ENCODE assay signal across 27 mouse cellular contexts in genomic region chr5:16357709-16358108, GRCm38 (mm10).
"Had no signal": no experiment of that assay in that cellular context is flagged by ENCODE, and none has a peak within 500 bp of the region (broad histone marks: within the 10 kb centered on the region; RNA-seq: fewer than 3 reads in every experiment).

No protein-coding gene starts in this region.

- H3K36me3 ChIP-seq: embryonic facial prominence, embryonic 10.5 days; embryonic facial prominence, embryonic 15.5 days; forebrain, embryonic 10.5 days had no signal

- H3K9ac ChIP-seq: embryonic facial prominence, embryonic 12.5 days; embryonic facial prominence, embryonic 13.5 days; embryonic facial prominence, embryonic 15.5 days; forebrain, embryonic 12.5 days; forebrain, embryonic 13.5 days; forebrain, embryonic 15.5 days; forebrain, postnatal 0 days had no signal

- H3K27me3 ChIP-seq: embryonic facial prominence, embryonic 12.5 days; embryonic facial prominence, embryonic 13.5 days; embryonic facial prominence, embryonic 15.5 days; forebrain, embryonic 12.5 days; forebrain, embryonic 13.5 days; forebrain, embryonic 15.5 days had no signal

- H3K4me3 ChIP-seq: embryonic facial prominence, embryonic 10.5 days; embryonic facial prominence, embryonic 12.5 days; embryonic facial prominence, embryonic 13.5 days; embryonic facial prominence, embryonic 15.5 days; erythroblast, embryonic 14.5 days; forebrain, embryonic 10.5 days; forebrain, embryonic 12.5 days; forebrain, embryonic 13.5 days; forebrain, embryonic 15.5 days; gastrocnemius, adult 2 months; heart, adult 2 months had no signal

- H3K9me3 ChIP-seq: embryonic facial prominence, embryonic 10.5 days; embryonic facial prominence, embryonic 12.5 days; embryonic facial prominence, embryonic 13.5 days; embryonic facial prominence, embryonic 15.5 days; forebrain, embryonic 10.5 days; forebrain, embryonic 12.5 days; forebrain, embryonic 13.5 days; forebrain, embryonic 15.5 days had no signal

- DNase-seq: cerebellum, adult 9-10 months; cerebellum, adult 9-11 months; cerebellum, postnatal 10 days; cerebellum, postnatal 14 days; cerebellum, postnatal 25 days; cerebellum, postnatal 36 days; embryo, embryonic 11 days; forebrain, postnatal 0 days; gastrocnemius, adult 2 months; gastrocnemius, postnatal 10 days; gastrocnemius, postnatal 14 days; gastrocnemius, postnatal 25 days; gastrocnemius, postnatal 36 days; heart, adult 11 months; heart, adult 18-20 months; heart, adult 2 months had no signal

- H3K4me1 ChIP-seq: embryonic facial prominence, embryonic 12.5 days; embryonic facial prominence, embryonic 13.5 days; embryonic facial prominence, embryonic 15.5 days; forebrain, embryonic 10.5 days; forebrain, embryonic 12.5 days; forebrain, embryonic 13.5 days; forebrain, embryonic 15.5 days had no signal

- ATAC-seq: forebrain, embryonic 13.5 days; forebrain, embryonic 14.5 days; forebrain, embryonic 15.5 days; forebrain, embryonic 16.5 days; forebrain, postnatal 0 days had no signal

- H3K4me2 ChIP-seq: embryonic facial prominence, embryonic 12.5 days; embryonic facial prominence, embryonic 13.5 days; embryonic facial prominence, embryonic 15.5 days; forebrain, embryonic 12.5 days; forebrain, embryonic 13.5 days; forebrain, embryonic 15.5 days had no signal

- H3K27ac ChIP-seq: embryonic facial prominence, embryonic 10.5 days; embryonic facial prominence, embryonic 12.5 days; embryonic facial prominence, embryonic 13.5 days; embryonic facial prominence, embryonic 15.5 days; forebrain, embryonic 10.5 days; forebrain, embryonic 12.5 days; forebrain, embryonic 13.5 days; forebrain, embryonic 15.5 days; gastrocnemius, adult 2 months; heart, adult 2 months had no signal
